In genomic region chr5:107078361-107078760, GRCm38 (mm10) we compare ENCODE assay signal across 14 mouse cellular contexts.
"Had no signal": no experiment of that assay in that cellular context is flagged by ENCODE, and none has a peak within 500 bp of the region (broad histone marks: within the 10 kb centered on the region; RNA-seq: fewer than 3 reads in every experiment).

No protein-coding gene starts in this region.

- H3K27ac ChIP-seq: left cerebral cortex, adult 2 months; liver, embryonic 13.5 days; macrophage; stomach, embryonic 15.5 days had no signal

- H3K27me3 ChIP-seq: kidney, embryonic 15.5 days; liver, embryonic 13.5 days; lung, embryonic 15.5 days; midbrain, embryonic 15.5 days; neural tube, embryonic 13.5 days; stomach, embryonic 15.5 days had no signal

- H3K36me3 ChIP-seq: kidney, embryonic 15.5 days; limb, embryonic 12.5 days; liver, embryonic 13.5 days; lung, embryonic 15.5 days; midbrain, embryonic 15.5 days; neural tube, embryonic 13.5 days; stomach, embryonic 15.5 days had no signal

- H3K4me2 ChIP-seq: kidney, embryonic 15.5 days; limb, embryonic 12.5 days; liver, embryonic 13.5 days; midbrain, embryonic 11.5 days; midbrain, embryonic 15.5 days; neural tube, embryonic 13.5 days; stomach, embryonic 15.5 days had no signal

- H3K9me3 ChIP-seq: kidney, embryonic 15.5 days; limb, embryonic 12.5 days; liver, embryonic 13.5 days; lung, embryonic 15.5 days; megakaryocyte, embryonic 14.5 days; midbrain, embryonic 15.5 days; neural tube, embryonic 13.5 days; stomach, embryonic 15.5 days had no signal

- H3K4me3 ChIP-seq: kidney, embryonic 15.5 days; left cerebral cortex, adult 2 months; limb, embryonic 12.5 days; liver, embryonic 13.5 days; lung, embryonic 15.5 days; megakaryocyte, embryonic 14.5 days; midbrain, embryonic 15.5 days; neural tube, embryonic 13.5 days; stomach, embryonic 15.5 days had no signal

- ATAC-seq: liver, postnatal 0 days had no signal

- DNase-seq: liver, embryonic 13.5 days; thymus, adult 18-20 months; thymus, postnatal 14 days had no signal

- H3K9ac ChIP-seq: kidney, embryonic 15.5 days; limb, embryonic 12.5 days; liver, embryonic 13.5 days; liver, postnatal 0 days; lung, embryonic 15.5 days; midbrain, embryonic 15.5 days; neural tube, embryonic 13.5 days; stomach, embryonic 15.5 days had no signal
